Mouse (Mus musculus) C2C12 (cell line): ENCODE results near the gene Fam126a. TPM values are rescaled to one million over a fixed set of nuclear protein-coding genes. Genes with fewer than 3 reads are reported as not detected.

ENCODE experiments used
- H3K27me3 ChIP-seq: one replicate; pipeline ENCODE4 v1.6.1; 2011; ENCODE audit not compliant: control insufficient read depth, insufficient read depth, insufficient read length
- H3K36me3 ChIP-seq: one replicate; pipeline ENCODE4 v1.6.1; 2011; ENCODE audit not compliant: control insufficient read depth, insufficient read depth
- H3K4me3 ChIP-seq: one replicate; pipeline ENCODE4 v1.5.1; 2011; ENCODE audit warnings: mild to moderate bottlenecking, control low read depth; ENCODE audit not compliant: poor library complexity, insufficient read depth, severe bottlenecking
- H3K79me2 ChIP-seq: one replicate; pipeline ENCODE4 v1.6.1; 2011; ENCODE audit not compliant: control insufficient read depth, insufficient read depth
- H3K79me3 ChIP-seq: one replicate; pipeline ENCODE4 v1.6.1; 2011; ENCODE audit warnings: low read depth, control low read depth
- H3ac ChIP-seq: one replicate; pipeline ENCODE3; 2011; ENCODE audit warnings: low read depth; ENCODE audit not compliant: control insufficient read depth, insufficient read length
- CEBPB ChIP-seq: IDR thresholded peaks from one replicate; pipeline ENCODE4 v1.6.1; 2011; ENCODE audit warnings: low read depth, mild to moderate bottlenecking, control low read depth, moderate library complexity
- CTCF ChIP-seq: IDR thresholded peaks from one replicate; pipeline ENCODE4 v1.5.1; 2011; ENCODE audit not compliant: control insufficient read depth, insufficient read depth, insufficient read length
- FOSL1 ChIP-seq: IDR thresholded peaks from one replicate; pipeline ENCODE4 v1.8.0; 2011; ENCODE audit warnings: mild to moderate bottlenecking, low read length; ENCODE audit not compliant: poor library complexity, insufficient read depth, severe bottlenecking
- MAX ChIP-seq: IDR thresholded peaks from one replicate; pipeline ENCODE4 v1.6.1; 2011; ENCODE audit warnings: mild to moderate bottlenecking, control low read depth
- MYOD1 ChIP-seq: IDR thresholded peaks from one replicate; pipeline ENCODE4 v1.6.1; 2011; ENCODE audit warnings: low read depth; ENCODE audit not compliant: control insufficient read depth, insufficient read length
- MYOG ChIP-seq: IDR thresholded peaks from one replicate; pipeline ENCODE4 v1.6.1; 2011; ENCODE audit not compliant: control insufficient read depth, insufficient read length; ENCODE audit errors: extremely low read depth
- USF1 ChIP-seq: IDR thresholded peaks from one replicate; pipeline ENCODE4 v1.6.1; 2011; ENCODE audit warnings: low read depth, mild to moderate bottlenecking, control low read depth, moderate library complexity
- long read RNA-seq, 2 experiments: library from polyadenylated mRNA; unstranded; transcript quantifications; one replicate each; pipeline ENCODE4 v2.0.0; 2019 to 2020
- polyA plus RNA-seq: library from polyadenylated mRNA; unstranded; fragments of >200 nt; fragmentation: generic; extraction: Trizol; gene quantifications from one replicate; pipeline ENCODE4 v1.2.1, GENCODE M21; 2012; ENCODE audit warnings: missing spikeins

Fam126a gene
- 10.1 TPM for polyA plus RNA-seq
- long read RNA-seq, experiment 1, partial matches to known transcripts = 0 of 2 reads
- long read RNA-seq, experiment 1, other reads (novel, unspliced or antisense) = 2 of 2 reads
- long read RNA-seq, experiment 2, full-length matches to known transcripts = 16 of 113 reads
- long read RNA-seq, experiment 2, partial matches to known transcripts = 1 of 113 reads
- long read RNA-seq, experiment 2, other reads (novel, unspliced or antisense) = 96 of 113 reads

- Histone ChIP-seq H3K4me3 (peak within 1 kb of the TSS; percentile 69), H3K79me2 (peaks cover 15% of the 10 kb centered on the region), H3K79me3 (peaks cover 3% of the 10 kb centered on the region), H3ac (peak within 1 kb of the TSS; percentile 77), H3K36me3 (no peaks in the 10 kb centered on the region), H3K27me3 (no peaks in the 10 kb centered on the region)
- TF ChIP-seq MYOD1 (no peak), MYOG (no peak), MAX (no peak), USF1 (no peak), FOSL1 (no peak), CEBPB (no peak), CTCF (no peak)
These were observed at the start of gene Fam126a for GRCm38 (mm10) chr5:24030579-24030969. Gene Fam126a (minus strand): TSS chr5:24030690.

GRCm38 (mm10) chr5:24078420-24079179 is 48.1 kb upstream of the Fam126a start:
- peaks cover 38% of the 10 kb centered on the region for H3K27me3 ChIP-seq
- H3K4me3 ChIP-seq = no peak overlapping the region
- no peaks in the 10 kb centered on the region for H3K79me3 ChIP-seq
- TF ChIP-seq MYOG = no peak
- TF ChIP-seq MYOD1 = no peak
- TF ChIP-seq USF1 = no peak
- no peak for TF ChIP-seq CTCF
- no peak for TF ChIP-seq FOSL1
- TF ChIP-seq CEBPB = no peak
- H3K36me3 ChIP-seq = no peaks in the 10 kb centered on the region
- no peak overlapping the region for H3ac ChIP-seq
- H3K79me2 ChIP-seq = no peaks in the 10 kb centered on the region

GRCm38 (mm10) chr5:24077739-24078306 is 47.3 kb upstream of the Fam126a start:
- Histone ChIP-seq H3K4me3 (no peak overlapping the region), H3K79me2 (no peaks in the 10 kb centered on the region), H3K79me3 (no peaks in the 10 kb centered on the region), H3ac (no peak overlapping the region), H3K36me3 (no peaks in the 10 kb centered on the region), H3K27me3 (peaks cover 32% of the 10 kb centered on the region)
- TF ChIP-seq MYOD1 (no peak), MYOG (no peak), MAX (no peak), USF1 (no peak), FOSL1 (no peak), CTCF (no peak), CEBPB (no peak)

GRCm38 (mm10) chr5:24076986-24077718 is 46.7 kb upstream of the Fam126a start:
- no peak overlapping the region for H3ac ChIP-seq
- H3K79me3 ChIP-seq = no peaks in the 10 kb centered on the region
- no peaks in the 10 kb centered on the region for H3K79me2 ChIP-seq
- peaks cover 30% of the 10 kb centered on the region for H3K27me3 ChIP-seq
- H3K36me3 ChIP-seq = no peaks in the 10 kb centered on the region
- TF ChIP-seq CEBPB (no peak), MYOD1 (no peak), CTCF (peak; percentile 49)
- H3K4me3 ChIP-seq = no peak overlapping the region

- H3K79me2 ChIP-seq = no peaks in the 10 kb centered on the region
- H3K4me3 ChIP-seq = no peak overlapping the region
- H3K79me3 ChIP-seq = no peaks in the 10 kb centered on the region
- H3K27me3 ChIP-seq = no peaks in the 10 kb centered on the region
- TF ChIP-seq MAX (no peak), FOSL1 (no peak), CEBPB (no peak), CTCF (no peak), MYOD1 (no peak), USF1 (no peak), MYOG (no peak)
- no peak overlapping the region for H3ac ChIP-seq
- H3K36me3 ChIP-seq = no peaks in the 10 kb centered on the region
These were observed 41.5 kb upstream of the Fam126a start for GRCm38 (mm10) chr5:24072031-24072430.
